Mouse (Mus musculus): Measurements from ENCODE around the gene Ech1. TPM values are rescaled to one million over a fixed set of nuclear protein-coding genes. Genes with fewer than 3 reads are reported as not detected.

Gene Ech1
- total and polyA plus RNA-seq, 3 experiments = 74.7 to 99.5 TPM; not detected in 1

GRCm38 (mm10) chr7:28830981-28831380 lies 6.0 kb downstream of the Ech1 start:
- TF ChIP-seq ZC3H11A (IDR thresholded peaks at IDR 0.05; ENCODE audit: low read depth, low read length) (no peak), E2F4 (IDR thresholded peaks at IDR 0.05; ENCODE audit: borderline replicate concordance, low read depth, low read length) (no peak), TCF12 (IDR thresholded peaks at IDR 0.05; ENCODE audit: low read depth, low read length) (no peak), ELF1 (IDR thresholded peaks at IDR 0.05; ENCODE audit: low read depth, low read length) (no peak), MYB (IDR thresholded peaks at IDR 0.05; ENCODE audit: low read depth, low read length) (no peak), RCOR1 (IDR thresholded peaks at IDR 0.05; ENCODE audit: low read depth, low read length) (no peak)
- Histone ChIP-seq H3K27me3 (ENCODE audit: control insufficient read depth in 1 of 2, insufficient read depth in 2 of 2, low read length in 2 of 2) (no peaks in the 10 kb centered on the region), H3K9ac (ENCODE audit: control insufficient read depth, low read depth, low read length, poor library complexity, severe bottlenecking) (no peak overlapping the region), H3K27ac (ENCODE audit: control insufficient read depth, low read depth, low read length) (no peak overlapping the region), H3K9me3 (replicated peaks; ENCODE audit: insufficient read depth, low read length) (no peaks in the 10 kb centered on the region), H3K4me1 (ENCODE audit: control insufficient read depth in 1 of 2, insufficient read depth in 2 of 2, low read length in 2 of 2) (peaks cover 2 to 18% of the 10 kb centered on the region in 2 experiments; a peak in 2 of 4 replicates), H3K4me3 (ENCODE audit: control insufficient read depth in 1 of 2, insufficient read depth in 1 of 2, low read depth in 2 of 2, low read length in 2 of 2) (no peak overlapping the region), H3K36me3 (ENCODE audit: control insufficient read depth in 1 of 2, insufficient read depth in 2 of 2, low read length in 2 of 2) (peaks cover 2 to 17% of the 10 kb centered on the region in 2 experiments; a peak in 3 of 4 replicates), H3K79me2 (ENCODE audit: control insufficient read depth, insufficient read depth, low read length, poor library complexity) (peaks cover 3% of the 10 kb centered on the region; the same call in 1 of the 2 replicates)
- no peak for DNase-seq (ENCODE audit: low read depth, low spot score)

GRCm38 (mm10) chr7:28831411-28832125 lies 6.6 kb downstream of the Ech1 start:
- H3K4me3 ChIP-seq (ENCODE audit: control insufficient read depth in 1 of 2, insufficient read depth in 1 of 2, low read depth in 2 of 2, low read length in 2 of 2) = no peak overlapping the region
- peaks cover 2 to 17% of the 10 kb centered on the region in 2 experiments; a peak in 2 of 4 replicates for H3K4me1 ChIP-seq (ENCODE audit: control insufficient read depth in 1 of 2, insufficient read depth in 2 of 2, low read length in 2 of 2)
- DNase-seq (ENCODE audit: low read depth, low spot score) = no peak

GRCm38 (mm10) chr7:28832137-28832536 lies 7.1 kb downstream of the Ech1 start:
- Histone ChIP-seq H3K27me3 (ENCODE audit: control insufficient read depth in 1 of 2, insufficient read depth in 2 of 2, low read length in 2 of 2) (no peaks in the 10 kb centered on the region), H3K4me1 (ENCODE audit: control insufficient read depth in 1 of 2, insufficient read depth in 2 of 2, low read length in 2 of 2) (peaks cover 2 to 17% of the 10 kb centered on the region in 2 experiments; a peak in 2 of 4 replicates), H3K36me3 (ENCODE audit: control insufficient read depth in 1 of 2, insufficient read depth in 2 of 2, low read length in 2 of 2) (peaks cover 2 to 12% of the 10 kb centered on the region in 2 experiments; a peak in 3 of 4 replicates), H3K79me2 (ENCODE audit: control insufficient read depth, insufficient read depth, low read length, poor library complexity) (no peaks in the 10 kb centered on the region), H3K9me3 (replicated peaks; ENCODE audit: insufficient read depth, low read length) (no peaks in the 10 kb centered on the region), H3K9ac (ENCODE audit: control insufficient read depth, low read depth, low read length, poor library complexity, severe bottlenecking) (no peak overlapping the region), H3K4me3 (ENCODE audit: control insufficient read depth in 1 of 2, insufficient read depth in 1 of 2, low read depth in 2 of 2, low read length in 2 of 2) (no peak overlapping the region), H3K27ac (ENCODE audit: control insufficient read depth, low read depth, low read length) (0 out of 2 replicates have a peak overlapping the region, but pooled peaks have one; percentile 4)
- DNase-seq (ENCODE audit: low read depth, low spot score) = peak; percentile 61
- TF ChIP-seq MEF2A (IDR thresholded peaks at IDR 0.05; ENCODE audit: extremely low read depth, insufficient replicate concordance, low read depth, low read length, poor library complexity, severe bottlenecking) (no peak), CTCF (IDR thresholded peaks at IDR 0.05 in 2 of 3, conservative IDR thresholded peaks at IDR 0.05 in 1 of 3; ENCODE audit: control insufficient read depth in 1 of 3, insufficient read depth in 1 of 3, low read depth in 2 of 3, low read length in 3 of 3, poor library complexity in 1 of 3, severe bottlenecking in 1 of 3) (no peak), BHLHE40 (IDR thresholded peaks at IDR 0.05; ENCODE audit: borderline replicate concordance, low read depth, low read length) (no peak), JUND (IDR thresholded peaks at IDR 0.05; ENCODE audit: low read depth, low read length) (no peak), NELFE (IDR thresholded peaks at IDR 0.05; ENCODE audit: low read depth, low read length) (no peak), ELF1 (IDR thresholded peaks at IDR 0.05; ENCODE audit: low read depth, low read length) (peak; percentile 32; the same call in 1 of the 2 replicates), ETS1 (IDR thresholded peaks at IDR 0.05; ENCODE audit: low read depth, low read length) (peak; percentile 54; the same call in 1 of the 2 replicates), SIN3A (IDR thresholded peaks at IDR 0.05; ENCODE audit: low read length) (0 out of 2 replicates have a peak, but pooled peaks have one; percentile 14), HCFC1 (IDR thresholded peaks at IDR 0.05; ENCODE audit: low read depth, low read length) (0 out of 2 replicates have a peak, but pooled peaks have one; percentile 17), POLR2AphosphoS2 (IDR thresholded peaks at IDR 0.05; ENCODE audit: low read length) (no peak), MAZ (IDR thresholded peaks at IDR 0.05; ENCODE audit: low read depth, low read length) (peak; percentile 67; the same call in 1 of the 2 replicates), EP300 (IDR thresholded peaks at IDR 0.05; ENCODE audit: low read depth in 1 of 2, low read length in 2 of 2) (no peak), KAT2A (conservative IDR thresholded peaks at IDR 0.05; ENCODE audit: low read depth, low read length) (no peak), ZMIZ1 (IDR thresholded peaks at IDR 0.05; ENCODE audit: low read depth, low read length) (no peak), POLR2AphosphoS5 (IDR thresholded peaks at IDR 0.05; ENCODE audit: borderline replicate concordance, low read depth, low read length) (no peak), GATA1 (IDR thresholded peaks at IDR 0.05; ENCODE audit: low read depth, low read length) (peak; percentile 46; the same call in 1 of the 2 replicates), MAX (IDR thresholded peaks at IDR 0.05; ENCODE audit: low read length) (no peak)

More at GRCm38 (mm10) chr7:28831411-28832125, 6.6 kb downstream of the Ech1 start:
- Histone ChIP-seq H3K9ac (ENCODE audit: control insufficient read depth, low read depth, low read length, poor library complexity, severe bottlenecking) (no peak overlapping the region), H3K27me3 (ENCODE audit: control insufficient read depth in 1 of 2, insufficient read depth in 2 of 2, low read length in 2 of 2) (no peaks in the 10 kb centered on the region), H3K36me3 (ENCODE audit: control insufficient read depth in 1 of 2, insufficient read depth in 2 of 2, low read length in 2 of 2) (peaks cover 2 to 13% of the 10 kb centered on the region in 2 experiments; a peak in 3 of 4 replicates), H3K79me2 (ENCODE audit: control insufficient read depth, insufficient read depth, low read length, poor library complexity) (peaks cover under 1% of the 10 kb centered on the region; the same call in 1 of the 2 replicates), H3K9me3 (replicated peaks; ENCODE audit: insufficient read depth, low read length) (no peaks in the 10 kb centered on the region), H3K27ac (ENCODE audit: control insufficient read depth, low read depth, low read length) (no peak overlapping the region)
- TF ChIP-seq GATA1 (IDR thresholded peaks at IDR 0.05; ENCODE audit: low read depth, low read length) (0 out of 2 replicates have a peak, but pooled peaks have one; percentile 18), POLR2AphosphoS2 (IDR thresholded peaks at IDR 0.05; ENCODE audit: low read length) (no peak), TAL1 (IDR thresholded peaks at IDR 0.05; ENCODE audit: low read length) (0 out of 2 replicates have a peak, but pooled peaks have one; percentile 27), TCF12 (IDR thresholded peaks at IDR 0.05; ENCODE audit: low read depth, low read length) (peak; percentile 52), USF2 (IDR thresholded peaks at IDR 0.05; ENCODE audit: borderline replicate concordance in 1 of 2, insufficient read depth in 1 of 2, low read depth in 1 of 2, low read length in 2 of 2) (no peak)
